Mouse (Mus musculus) lung, postnatal 0 days (tissue): ENCODE results near the gene Atpif1. TPM values are rescaled to one million over a fixed set of nuclear protein-coding genes. Genes with fewer than 3 reads are reported as not detected.
A peak's percentile ranks its signal among the peaks of the same experiment; 100 is the strongest.

Experiments used
- ATAC-seq: fragments of 200-750 bp; cut with Nextera tagmentation; 2 replicates; pipeline ENCODE4 v1.8.0; 2017; ENCODE audit warnings: moderate library complexity
- DNase-seq: peaks from one replicate; pipeline ENCODE4 v3.0.0-alpha.2; 2016; ENCODE audit warnings: low spot score
- H3K27ac ChIP-seq: fragments of 300-500 bp; sonication (generic); 2 replicates; pipeline ENCODE4 v1.5.1; 2014; ENCODE audit warnings: antibody characterized with exemption, mild to moderate bottlenecking, low read length, mixed read lengths
- H3K27me3 ChIP-seq: fragments of 300-500 bp; sonication (generic); replicated peaks from 2 replicates; pipeline ENCODE4 v1.6.1; 2014; ENCODE audit warnings: low read length, mixed read lengths; ENCODE audit not compliant: insufficient read depth
- H3K36me3 ChIP-seq: fragments of 300-500 bp; sonication (generic); 2 replicates; pipeline ENCODE4 v1.6.1; 2014; ENCODE audit warnings: low read length, mixed read lengths; ENCODE audit not compliant: insufficient read depth
- H3K4me1 ChIP-seq: fragments of 300-500 bp; sonication (generic); 2 replicates; pipeline ENCODE4 v1.6.1; 2014; ENCODE audit warnings: antibody characterized with exemption, low read depth, low read length, mixed read lengths; ENCODE audit not compliant: insufficient read depth
- H3K4me2 ChIP-seq: fragments of 300-500 bp; sonication (generic); replicated peaks from 2 replicates; pipeline ENCODE4 v1.6.1; 2014; ENCODE audit warnings: low read depth, mild to moderate bottlenecking, low read length, moderate library complexity, mixed read lengths
- H3K4me3 ChIP-seq: fragments of 300-500 bp; sonication (generic); 2 replicates; pipeline ENCODE4 v1.5.1; 2014; ENCODE audit warnings: low read depth, low read length
- H3K9ac ChIP-seq: fragments of 300-500 bp; sonication (generic); replicated peaks from 2 replicates; pipeline ENCODE4 v1.6.1; 2014; ENCODE audit warnings: low read depth, mild to moderate bottlenecking
- H3K9me3 ChIP-seq: fragments of 300-500 bp; sonication (generic); 2 replicates; pipeline ENCODE4 v1.6.1; 2016; ENCODE audit warnings: low read length, mixed read lengths
- CTCF ChIP-seq: IDR thresholded peaks from 2 replicates; pipeline ENCODE4 v1.5.1; 2016; ENCODE audit warnings: antibody characterized with exemption, mild to moderate bottlenecking
- EP300 ChIP-seq: IDR thresholded peaks from 2 replicates; pipeline ENCODE4 v1.6.1; 2016; ENCODE audit warnings: antibody characterized with exemption, mild to moderate bottlenecking, control low read depth
- WGBS: fragments of 180-500 bp; shearing (Covaris S2); extraction: QIAGEN DNeasy Blood & Tissue Kit; methylation state at CpG from one replicate; pipeline ENCODE4 v1.1.7; 2014; 5-methylcytosine and 5-hydroxymethylcytosine counted together
- polyA plus RNA-seq: library from polyadenylated mRNA; unstranded; fragments of >200 nt; fragmentation: Nextera tagmentation; extraction: Ambion mirVana; gene quantifications from 2 replicates; pipeline ENCODE4 v1.2.1, GENCODE M21; 2015

Atpif1 gene
- polyA plus RNA-seq, 1 experiment from 2014 or later = 732 TPM

GRCm38 (mm10) chr4:132510352-132510798, 23.1 kb downstream of the Atpif1 start, which contains the start of gene Sesn2:
Gene Sesn2, minus strand, starts transcription at chr4:132510501.
- WGBS = 0% methylated on average over 32 of the region's 32 CpGs
- H3K27me3 ChIP-seq = no peaks in the 10 kb centered on the region
- H3K4me3 ChIP-seq = peak within 1 kb of the TSS; percentile 89
- H3K36me3 ChIP-seq = no peaks in the 10 kb centered on the region
- H3K4me1 ChIP-seq = peaks cover 11% of the 10 kb centered on the region
- peak within 1 kb of the TSS; percentile 88 for H3K9ac ChIP-seq
- TF ChIP-seq CTCF (no peak), EP300 (no peak)
- peak within 1 kb of the TSS; percentile 94 for H3K27ac ChIP-seq
- peak within 1 kb of the TSS; percentile 89 for H3K4me2 ChIP-seq
- H3K9me3 ChIP-seq = no peaks in the 10 kb centered on the region
- ATAC-seq (peak; percentile 93), DNase-seq (peak; percentile 99)

GRCm38 (mm10) chr4:132509621-132510296, 23.7 kb downstream of the Atpif1 start:
- 0% methylated on average over 37 of the region's 52 CpGs for WGBS

GRCm38 (mm10) chr4:132507210-132507609, 26.2 kb downstream of the Atpif1 start:
- Histone ChIP-seq H3K4me2 (no peak overlapping the region), H3K27me3 (no peaks in the 10 kb centered on the region), H3K9me3 (no peaks in the 10 kb centered on the region), H3K9ac (0 out of 2 replicates have a peak overlapping the region, but pooled peaks have one; percentile 26), H3K27ac (peak overlapping the region; percentile 54), H3K4me3 (no peak overlapping the region), H3K4me1 (peaks cover 6% of the 10 kb centered on the region), H3K36me3 (no peaks in the 10 kb centered on the region)
- WGBS = 47% methylated on average over 2 of the region's 2 CpGs
- DNase-seq (peak; percentile 61), ATAC-seq (peak; percentile 10)
- no peak for TF ChIP-seq CTCF
- 0 out of 2 replicates have a peak, but pooled peaks have one; percentile 29 for TF ChIP-seq EP300

More at GRCm38 (mm10) chr4:132509621-132510296, 23.7 kb downstream of the Atpif1 start:
- H3K36me3 ChIP-seq = no peaks in the 10 kb centered on the region
- H3K4me1 ChIP-seq = peaks cover 11% of the 10 kb centered on the region
- peak; percentile 92 for DNase-seq
- H3K9ac ChIP-seq = peak overlapping the region; percentile 88
- H3K9me3 ChIP-seq = no peaks in the 10 kb centered on the region
- TF ChIP-seq EP300 (no peak), CTCF (peak; percentile 5; the same call in 1 of the 2 replicates)
- H3K27ac ChIP-seq = peak overlapping the region; percentile 94
- no peaks in the 10 kb centered on the region for H3K27me3 ChIP-seq
- peak; percentile 69 for ATAC-seq
- peak overlapping the region; percentile 89 for H3K4me2 ChIP-seq
- H3K4me3 ChIP-seq = peak overlapping the region; percentile 89

- H3K9ac ChIP-seq = no peak overlapping the region
- TF ChIP-seq CTCF = no peak
- no peak for TF ChIP-seq EP300
- DNase-seq = no peak
- ATAC-seq = no peak
- H3K27ac ChIP-seq = no peak overlapping the region
- H3K4me1 ChIP-seq = peaks cover 6% of the 10 kb centered on the region
- H3K9me3 ChIP-seq = no peaks in the 10 kb centered on the region
- 86% methylated on average over 6 of the region's 6 CpGs for WGBS
- H3K4me2 ChIP-seq = no peak overlapping the region
- H3K4me3 ChIP-seq = no peak overlapping the region
- no peaks in the 10 kb centered on the region for H3K36me3 ChIP-seq
- no peaks in the 10 kb centered on the region for H3K27me3 ChIP-seq
Measured at GRCm38 (mm10) chr4:132506250-132506649, 27.2 kb downstream of the Atpif1 start.

- TF ChIP-seq CTCF = no peak
- TF ChIP-seq EP300 = no peak
- Histone ChIP-seq H3K4me1 (peaks cover 6% of the 10 kb centered on the region), H3K27me3 (no peaks in the 10 kb centered on the region), H3K9ac (no peak overlapping the region), H3K27ac (no peak overlapping the region), H3K4me2 (no peak overlapping the region), H3K36me3 (no peaks in the 10 kb centered on the region), H3K9me3 (no peaks in the 10 kb centered on the region), H3K4me3 (no peak overlapping the region)
- ATAC-seq (no peak), DNase-seq (no peak)
- WGBS = 66% methylated on average over 10 of the region's 10 CpGs
Measured at GRCm38 (mm10) chr4:132505800-132506199, 27.7 kb downstream of the Atpif1 start.

- WGBS = 60% methylated on average over 6 of the region's 6 CpGs
- no peak overlapping the region for H3K4me2 ChIP-seq
- no peak overlapping the region for H3K4me3 ChIP-seq
- H3K36me3 ChIP-seq = no peaks in the 10 kb centered on the region
- H3K9ac ChIP-seq = no peak overlapping the region
- no peak for ATAC-seq
- TF ChIP-seq EP300 (no peak), CTCF (no peak)
- no peaks in the 10 kb centered on the region for H3K27me3 ChIP-seq
- no peaks in the 10 kb centered on the region for H3K9me3 ChIP-seq
- H3K4me1 ChIP-seq = peaks cover 6% of the 10 kb centered on the region
- no peak for DNase-seq
- no peak overlapping the region for H3K27ac ChIP-seq
Measured at GRCm38 (mm10) chr4:132505034-132505738, 28.3 kb downstream of the Atpif1 start.
